Mouse (Mus musculus) cerebellum, adult (tissue): ENCODE data around the gene Tyr.
"Not testable (repeated sequence)": the region's sequence is repeated elsewhere in the genome, so short reads cannot be mapped to it uniquely, and the experiment has no call there.

Experiments
- ATAC-seq: cut with Nextera tagmentation; 2 replicates; pipeline ENCODE4 v1.9.2; 2017; ENCODE audit warnings: mild to moderate bottlenecking, moderate library complexity, mixed read lengths; ENCODE audit not compliant: insufficient number of reproducible peaks, low FRiP score, low TSS enrichment

Tyr gene

GRCm38 (mm10) chr7:87493412-87493811 is at the start of gene Tyr:
TSS of gene Tyr (minus strand) at chr7:87493512.
- no peak for ATAC-seq

GRCm38 (mm10) chr7:87539031-87539430 is 45.7 kb upstream of the Tyr start:
- ATAC-seq: no peak

GRCm38 (mm10) chr7:87494124-87494682 is 891 bp upstream of the Tyr start:
- ATAC-seq: no peak

GRCm38 (mm10) chr7:87488024-87488423 is 5.3 kb downstream of the Tyr start:
- ATAC-seq: no peak

- ATAC-seq: no peak
Observed at GRCm38 (mm10) chr7:87413271-87413670, 80.0 kb downstream of the Tyr start.

GRCm38 (mm10) chr7:87411373-87411772 is 81.9 kb downstream of the Tyr start:
- not testable (repeated sequence) for ATAC-seq

GRCm38 (mm10) chr7:87397023-87397422 is 96.3 kb downstream of the Tyr start:
- ATAC-seq: no peak

- ATAC-seq: no peak
Observed at GRCm38 (mm10) chr7:87374935-87375334, 118.4 kb downstream of the Tyr start.
